Mouse (Mus musculus): ENCODE results near the gene Tmem33. TPM values are rescaled to one million over a fixed set of nuclear protein-coding genes. Genes with fewer than 3 reads are reported as not detected.

Tmem33 gene
- polyA plus RNA-seq, 1 experiment from 2014 or later, result 78.9 TPM

DNA sequence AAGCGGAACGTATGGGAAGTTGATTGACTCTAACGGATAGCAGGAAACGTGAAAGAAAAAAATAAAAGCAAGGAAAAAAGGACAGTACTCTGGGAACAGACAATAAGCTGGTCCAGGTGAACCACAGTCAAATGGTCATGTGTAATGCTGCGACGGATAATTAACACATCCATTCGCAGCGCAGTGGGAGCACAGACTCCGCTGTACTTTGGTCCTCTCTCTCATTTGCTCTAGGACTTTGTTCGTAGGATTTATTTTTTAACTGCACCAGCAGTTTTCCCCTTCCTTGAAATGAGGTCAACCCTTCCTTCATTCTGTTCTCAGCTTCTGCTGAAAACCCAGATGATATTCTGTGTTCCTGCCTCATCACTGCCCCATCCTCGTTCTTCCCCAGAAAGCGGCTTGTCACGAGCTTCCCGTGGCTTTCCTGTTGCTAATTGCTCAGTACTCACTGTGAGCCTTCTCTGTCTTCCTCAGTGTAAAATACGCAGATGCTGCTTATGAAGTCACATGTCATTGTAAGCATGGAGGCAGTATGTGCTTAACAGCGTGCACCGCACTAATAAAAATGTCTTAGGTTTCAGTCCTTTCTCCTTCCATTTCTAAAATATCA is 61.4 kb downstream of the Tmem33 start:
- no peak for ATAC-seq (ENCODE audit: low read depth)
- Histone ChIP-seq H3K4me3 (ENCODE audit: low read depth, low read length) (no peak overlapping the region), H3K27me3 (replicated peaks; ENCODE audit: control insufficient read depth, insufficient read depth, low read length) (no peaks in the 10 kb centered on the region), H3K4me2 (ENCODE audit: low read depth, low read length) (no peak overlapping the region), H3K9ac (ENCODE audit: low read depth, low read length) (no peak overlapping the region), H3K36me3 (ENCODE audit: control insufficient read depth, insufficient read depth, low read length) (peaks cover 18% of the 10 kb centered on the region), H3K27ac (replicated peaks; ENCODE audit: low read depth, low read length) (no peak overlapping the region), H3K4me1 (ENCODE audit: control insufficient read depth, insufficient read depth, low read length) (no peaks in the 10 kb centered on the region), H3K9me3 (ENCODE audit: control insufficient read depth, low read length) (no peaks in the 10 kb centered on the region)
- no peak for DNase-seq (ENCODE audit: low spot score)
- WGBS, result 84% methylated on average over 17 of the region's 17 CpGs

- Histone ChIP-seq H3K4me2 (ENCODE audit: low read depth, low read length) (no peak overlapping the region), H3K9me3 (ENCODE audit: control insufficient read depth, low read length) (no peaks in the 10 kb centered on the region), H3K4me3 (ENCODE audit: low read depth, low read length) (no peak overlapping the region), H3K36me3 (ENCODE audit: control insufficient read depth, insufficient read depth, low read length) (peaks cover 8% of the 10 kb centered on the region), H3K4me1 (ENCODE audit: control insufficient read depth, insufficient read depth, low read length) (no peaks in the 10 kb centered on the region), H3K27ac (replicated peaks; ENCODE audit: low read depth, low read length) (no peak overlapping the region), H3K27me3 (replicated peaks; ENCODE audit: control insufficient read depth, insufficient read depth, low read length) (no peaks in the 10 kb centered on the region), H3K9ac (ENCODE audit: low read depth, low read length) (no peak overlapping the region)
- 72% methylated on average over 1 of the region's 1 CpGs for WGBS
- ATAC-seq (ENCODE audit: low read depth), result no peak
- no peak for DNase-seq (ENCODE audit: low spot score)
Measured at GRCm38 (mm10) chr5:67324032-67324431, 63.7 kb downstream of the Tmem33 start.

- Histone ChIP-seq H3K4me3 (ENCODE audit: low read depth, low read length) (no peak overlapping the region), H3K36me3 (ENCODE audit: control insufficient read depth, insufficient read depth, low read length) (peaks cover 57% of the 10 kb centered on the region), H3K4me1 (ENCODE audit: control insufficient read depth, insufficient read depth, low read length) (no peaks in the 10 kb centered on the region), H3K27ac (replicated peaks; ENCODE audit: low read depth, low read length) (no peak overlapping the region), H3K9me3 (ENCODE audit: control insufficient read depth, low read length) (no peaks in the 10 kb centered on the region), H3K27me3 (replicated peaks; ENCODE audit: control insufficient read depth, insufficient read depth, low read length) (no peaks in the 10 kb centered on the region), H3K9ac (ENCODE audit: low read depth, low read length) (no peak overlapping the region), H3K4me2 (ENCODE audit: low read depth, low read length) (no peak overlapping the region)
- DNase-seq (ENCODE audit: low spot score), result no peak
- ATAC-seq (ENCODE audit: low read depth), result no peak
- WGBS, result 87% methylated on average over 6 of the region's 6 CpGs
Measured at GRCm38 (mm10) chr5:67340811-67341210, 80.4 kb downstream of the Tmem33 start.

Other genes with a start within 250 kb of the Tmem33 start
- gene Phox2b, start 161.3 kb upstream of the Tmem33 start, polyA plus RNA-seq (2014; fragmentation: Nextera tagmentation; extraction: Ambion mirVana), result 1.8 and 2.4 TPM in 2 replicates
- gene Slc30a9, start 46.4 kb downstream of the Tmem33 start, polyA plus RNA-seq (2014; fragmentation: Nextera tagmentation; extraction: Ambion mirVana), result 104 and 106 TPM in 2 replicates
- 4.1 and 4.3 TPM in 2 replicates for gene Bend4, start 167.7 kb downstream of the Tmem33 start, polyA plus RNA-seq (2014; fragmentation: Nextera tagmentation; extraction: Ambion mirVana)